Mouse (Mus musculus) stomach, postnatal 0 days (tissue): ENCODE measurements at regions not wholly inside any gene's neighbourhood (a gene's known extent, or its start where the extent isn't known, plus 50 kb on each side); places are given as distances from the start of the nearest gene placed in this dataset.

ENCODE experiments used
- ATAC-seq: fragments of 200-750 bp; cut with Nextera tagmentation; 2 replicates; pipeline ENCODE4 v1.8.0; 2017; ENCODE audit not compliant: low FRiP score, low TSS enrichment
- DNase-seq: peaks from one replicate; pipeline ENCODE4 v3.0.0-alpha.2; 2016; ENCODE audit warnings: low spot score
- H3K27ac ChIP-seq: fragments of 300-500 bp; sonication (generic); replicated peaks from 2 replicates; pipeline ENCODE4 v1.5.1; 2014; ENCODE audit warnings: mild to moderate bottlenecking, control low read depth
- H3K27me3 ChIP-seq: fragments of 300-500 bp; sonication (generic); 2 replicates; pipeline ENCODE4 v1.6.1; 2014; ENCODE audit warnings: low read length; ENCODE audit not compliant: control insufficient read depth, insufficient read depth
- H3K36me3 ChIP-seq: fragments of 300-500 bp; sonication (generic); 2 replicates; pipeline ENCODE4 v1.6.1; 2014; ENCODE audit warnings: low read length, mixed read lengths; ENCODE audit not compliant: control insufficient read depth, insufficient read depth
- H3K4me1 ChIP-seq: fragments of 300-500 bp; sonication (generic); replicated peaks from 2 replicates; pipeline ENCODE4 v1.6.1; 2014; ENCODE audit warnings: antibody characterized with exemption; ENCODE audit not compliant: control insufficient read depth, insufficient read depth
- H3K4me2 ChIP-seq: fragments of 300-500 bp; sonication (generic); replicated peaks from 2 replicates; pipeline ENCODE4 v1.6.1; 2014; ENCODE audit warnings: low read depth, mild to moderate bottlenecking, control low read depth, moderate library complexity
- H3K4me3 ChIP-seq: fragments of 300-500 bp; sonication (generic); 2 replicates; pipeline ENCODE4 v1.5.1; 2014; ENCODE audit warnings: low read depth, low read length, control low read depth
- H3K9ac ChIP-seq: fragments of 300-500 bp; sonication (generic); 2 replicates; pipeline ENCODE4 v1.6.1; 2014; ENCODE audit warnings: mild to moderate bottlenecking, low read length, control low read depth, mixed read lengths
- H3K9me3 ChIP-seq: fragments of 300-500 bp; sonication (generic); 2 replicates; pipeline ENCODE4 v1.6.1; 2016; ENCODE audit warnings: low read length; ENCODE audit not compliant: control insufficient read depth
- CTCF ChIP-seq: IDR thresholded peaks from 2 replicates; pipeline ENCODE4 v1.5.1; 2016; ENCODE audit warnings: antibody characterized with exemption, low read depth, mild to moderate bottlenecking, moderate library complexity
- EP300 ChIP-seq: optimal IDR thresholded peaks from 2 replicates; pipeline ENCODE3; 2016; ENCODE audit warnings: antibody characterized with exemption
- WGBS: fragments of 180-500 bp; shearing (Covaris S2); extraction: QIAGEN DNeasy Blood & Tissue Kit; methylation state at CpG from one replicate; pipeline ENCODE4 v1.1.7; 2014; 5-methylcytosine and 5-hydroxymethylcytosine counted together

DNA sequence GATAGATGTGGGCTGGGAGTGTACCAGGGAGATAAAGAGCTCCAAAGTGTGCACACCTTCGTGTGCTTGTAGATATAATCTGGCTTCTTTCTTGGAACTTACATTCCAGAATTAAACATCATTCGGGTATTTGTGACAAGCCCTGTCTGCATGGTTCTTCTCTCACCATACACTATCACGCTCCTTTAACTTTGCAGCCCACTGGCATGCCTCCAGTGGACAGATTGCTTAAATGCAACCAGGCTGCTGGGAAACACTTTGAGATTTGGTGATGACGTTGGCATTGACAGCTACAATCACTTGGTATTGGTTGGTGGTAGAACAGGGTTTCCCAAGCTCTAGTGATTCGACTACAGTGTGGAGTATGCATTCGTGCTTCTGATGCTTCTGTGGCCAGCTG, 70.7 kb upstream of the Bmp2 start:
- DNase-seq (no peak), ATAC-seq (peak; percentile 18; the same call in 1 of the 2 replicates)
- Histone ChIP-seq H3K4me2 (no peak overlapping the region), H3K36me3 (no peaks in the 10 kb centered on the region), H3K4me3 (no peak overlapping the region), H3K27me3 (no peaks in the 10 kb centered on the region), H3K9ac (no peak overlapping the region), H3K9me3 (no peaks in the 10 kb centered on the region), H3K27ac (0 out of 2 replicates have a peak overlapping the region, but pooled peaks have one; percentile 35), H3K4me1 (no peaks in the 10 kb centered on the region)
- WGBS: 74% methylated on average over 6 of the region's 6 CpGs
- TF ChIP-seq EP300 (no peak), CTCF (0 out of 2 replicates have a peak, but pooled peaks have one; percentile 16)

GRCm38 (mm10) chr2:133481785-133482184, 70.2 kb upstream of the Bmp2 start:
- Histone ChIP-seq H3K4me1 (no peaks in the 10 kb centered on the region), H3K9me3 (no peaks in the 10 kb centered on the region), H3K4me2 (no peak overlapping the region), H3K36me3 (no peaks in the 10 kb centered on the region), H3K9ac (no peak overlapping the region), H3K27ac (no peak overlapping the region), H3K4me3 (no peak overlapping the region), H3K27me3 (no peaks in the 10 kb centered on the region)
- TF ChIP-seq CTCF (no peak), EP300 (no peak)
- DNase-seq: no peak
- no peak for ATAC-seq
- 66% methylated on average over 3 of the region's 3 CpGs for WGBS

- Histone ChIP-seq H3K9me3 (no peaks in the 10 kb centered on the region), H3K27me3 (no peaks in the 10 kb centered on the region), H3K4me3 (no peak overlapping the region), H3K9ac (no peak overlapping the region), H3K36me3 (no peaks in the 10 kb centered on the region), H3K27ac (no peak overlapping the region), H3K4me2 (no peak overlapping the region), H3K4me1 (no peaks in the 10 kb centered on the region)
- no peak for TF ChIP-seq CTCF
- no peak for TF ChIP-seq EP300
- ATAC-seq (no peak), DNase-seq (no peak)
- 79% methylated on average over 3 of the region's 3 CpGs for WGBS
These were observed 56.5 kb upstream of the Bmp2 start for GRCm38 (mm10) chr2:133495443-133495842.

- TF ChIP-seq EP300 (no peak), CTCF (no peak)
- no peak for DNase-seq
These were observed 55.6 kb upstream of the Bmp2 start for GRCm38 (mm10) chr2:133496389-133496788.

GRCm38 (mm10) chr2:133497071-133497470, 54.9 kb upstream of the Bmp2 start:
- H3K9ac ChIP-seq: no peak overlapping the region
- H3K4me1 ChIP-seq: no peaks in the 10 kb centered on the region
- no peaks in the 10 kb centered on the region for H3K27me3 ChIP-seq
- no peaks in the 10 kb centered on the region for H3K36me3 ChIP-seq
- peak overlapping the region; percentile 74; the same call in 1 of the 2 replicates for H3K27ac ChIP-seq
- no peak overlapping the region for H3K4me2 ChIP-seq
- no peak for DNase-seq
- 79% methylated on average over 4 of the region's 4 CpGs for WGBS
- TF ChIP-seq CTCF (no peak), EP300 (no peak)
- ATAC-seq: no peak
- H3K4me3 ChIP-seq: no peak overlapping the region
- no peaks in the 10 kb centered on the region for H3K9me3 ChIP-seq

More at GRCm38 (mm10) chr2:133496389-133496788, 55.6 kb upstream of the Bmp2 start:
- no peak overlapping the region for H3K4me2 ChIP-seq
- no peaks in the 10 kb centered on the region for H3K27me3 ChIP-seq
- no peaks in the 10 kb centered on the region for H3K4me1 ChIP-seq
- H3K27ac ChIP-seq: no peak overlapping the region
- no peaks in the 10 kb centered on the region for H3K9me3 ChIP-seq
- peak; percentile 46 for ATAC-seq
- H3K36me3 ChIP-seq: no peaks in the 10 kb centered on the region
- H3K9ac ChIP-seq: no peak overlapping the region
- no peak overlapping the region for H3K4me3 ChIP-seq

- H3K9ac ChIP-seq: no peak overlapping the region
- peak overlapping the region; percentile 74 for H3K27ac ChIP-seq
- 52% methylated on average over 8 of the region's 8 CpGs for WGBS
- H3K9me3 ChIP-seq: no peaks in the 10 kb centered on the region
- no peak for DNase-seq
- H3K4me3 ChIP-seq: no peak overlapping the region
- no peak overlapping the region for H3K4me2 ChIP-seq
- H3K4me1 ChIP-seq: no peaks in the 10 kb centered on the region
- TF ChIP-seq CTCF (no peak), EP300 (no peak)
- H3K36me3 ChIP-seq: no peaks in the 10 kb centered on the region
- H3K27me3 ChIP-seq: no peaks in the 10 kb centered on the region
- ATAC-seq: no peak
These were observed 54.3 kb upstream of the Bmp2 start for GRCm38 (mm10) chr2:133497541-133498185.
